Mouse (Mus musculus) lung, embryonic 16.5 days (tissue): ENCODE measurements around the gene Casc1. TPM values are rescaled to one million over a fixed set of nuclear protein-coding genes. Genes with fewer than 3 reads are reported as not detected.

Source experiments
- ATAC-seq: fragments of 200-750 bp; cut with Nextera tagmentation; 2 replicates; pipeline ENCODE4 v1.8.0; 2017; ENCODE audit warnings: low read depth, mild to moderate bottlenecking, moderate library complexity
- H3K27ac ChIP-seq: fragments of 300-500 bp; sonication (generic); 2 replicates; pipeline ENCODE4 v1.5.1; 2014; ENCODE audit warnings: mild to moderate bottlenecking, control low read depth, low read length
- H3K27me3 ChIP-seq: fragments of 300-500 bp; sonication (generic); 2 replicates; pipeline ENCODE4 v1.6.1; 2014; ENCODE audit warnings: low read depth, low read length, mixed read lengths; ENCODE audit not compliant: control insufficient read depth, insufficient read depth
- H3K36me3 ChIP-seq: fragments of 300-500 bp; sonication (generic); 2 replicates; pipeline ENCODE4 v1.6.1; 2014; ENCODE audit warnings: low read length; ENCODE audit not compliant: control insufficient read depth, insufficient read depth
- H3K4me1 ChIP-seq: fragments of 300-500 bp; sonication (generic); replicated peaks from 2 replicates; pipeline ENCODE4 v1.6.1; 2014; ENCODE audit warnings: low read length, mixed read lengths; ENCODE audit not compliant: control insufficient read depth, insufficient read depth
- H3K4me2 ChIP-seq: fragments of 300-500 bp; sonication (generic); 2 replicates; pipeline ENCODE4 v1.6.1; 2014; ENCODE audit warnings: low read depth, low read length, control low read depth
- H3K4me3 ChIP-seq: fragments of 300-500 bp; sonication (generic); 2 replicates; pipeline ENCODE4 v1.5.1; 2014; ENCODE audit warnings: mild to moderate bottlenecking, low read length, control low read depth
- H3K9ac ChIP-seq: fragments of 300-500 bp; sonication (generic); 2 replicates; pipeline ENCODE4 v1.6.1; 2014; ENCODE audit warnings: low read length, control low read depth
- H3K9me3 ChIP-seq: fragments of 300-500 bp; sonication (generic); 2 replicates; pipeline ENCODE4 v1.6.1; 2016; ENCODE audit warnings: low read length; ENCODE audit not compliant: control insufficient read depth
- WGBS: fragments of 180-500 bp; shearing (Covaris S2); extraction: QIAGEN DNeasy Blood & Tissue Kit; methylation state at CpG from one replicate; pipeline ENCODE4 v1.1.7; 2014; 5-methylcytosine and 5-hydroxymethylcytosine counted together
- polyA plus RNA-seq: library from polyadenylated mRNA; unstranded; fragments of >200 nt; fragmentation: Nextera tagmentation; extraction: Ambion mirVana; gene quantifications from 2 replicates; pipeline ENCODE4 v1.2.1, GENCODE M21; 2015

Gene Casc1
- polyA plus RNA-seq, 1 experiment from 2014 or later, result 1.5 TPM

DNA sequence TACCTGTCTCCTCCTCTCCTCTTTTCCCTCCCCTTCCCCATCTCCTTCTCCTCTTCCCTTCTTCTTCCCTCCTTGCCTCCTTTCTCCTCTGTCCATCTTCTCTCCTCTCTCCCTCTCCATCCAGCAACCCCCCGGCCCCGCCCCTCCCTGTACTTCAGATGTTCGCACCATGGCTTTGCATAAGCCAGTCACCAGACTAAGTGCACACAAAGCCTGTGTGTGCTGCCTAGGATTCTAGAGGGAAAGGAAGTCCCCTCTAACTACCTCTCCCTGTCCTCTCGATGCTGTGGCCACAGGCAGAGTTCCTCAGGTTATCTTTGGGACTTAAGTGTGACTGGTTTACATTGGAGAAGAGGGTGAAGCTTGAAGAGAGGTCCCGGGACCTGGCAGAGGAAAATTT is 50.2 kb downstream of the Casc1 start:
- Histone ChIP-seq H3K4me1 (no peaks in the 10 kb centered on the region), H3K9me3 (no peaks in the 10 kb centered on the region; the same call in 1 of the 2 replicates), H3K27me3 (no peaks in the 10 kb centered on the region), H3K9ac (no peak overlapping the region), H3K27ac (no peak overlapping the region), H3K4me3 (no peak overlapping the region), H3K4me2 (no peak overlapping the region), H3K36me3 (no peaks in the 10 kb centered on the region)
- no peak for ATAC-seq
- 35% methylated on average over 5 of the region's 5 CpGs for WGBS

GRCm38 (mm10) chr6:145158619-145159018 is 52.2 kb downstream of the Casc1 start:
- H3K4me1 ChIP-seq, result no peaks in the 10 kb centered on the region
- no peaks in the 10 kb centered on the region for H3K27me3 ChIP-seq
- no peaks in the 10 kb centered on the region for H3K36me3 ChIP-seq
- H3K4me3 ChIP-seq, result no peak overlapping the region
- no peak for ATAC-seq
- H3K9me3 ChIP-seq, result no peaks in the 10 kb centered on the region
- no peak overlapping the region for H3K4me2 ChIP-seq
- H3K9ac ChIP-seq, result no peak overlapping the region
- WGBS, result 67% methylated on average over 4 of the region's 4 CpGs
- no peak overlapping the region for H3K27ac ChIP-seq

GRCm38 (mm10) chr6:145149054-145149453 is 61.8 kb downstream of the Casc1 start:
- no peak for ATAC-seq
- Histone ChIP-seq H3K36me3 (no peaks in the 10 kb centered on the region), H3K27me3 (no peaks in the 10 kb centered on the region), H3K27ac (no peak overlapping the region), H3K4me2 (no peak overlapping the region), H3K4me1 (no peaks in the 10 kb centered on the region), H3K9me3 (no peaks in the 10 kb centered on the region), H3K4me3 (no peak overlapping the region), H3K9ac (no peak overlapping the region)
- 24% methylated on average over 9 of the region's 9 CpGs for WGBS

GRCm38 (mm10) chr6:145147716-145148115 is 63.1 kb downstream of the Casc1 start:
- ATAC-seq, result no peak
- Histone ChIP-seq H3K27me3 (no peaks in the 10 kb centered on the region), H3K36me3 (no peaks in the 10 kb centered on the region), H3K4me1 (no peaks in the 10 kb centered on the region), H3K9me3 (no peaks in the 10 kb centered on the region), H3K27ac (no peak overlapping the region), H3K9ac (no peak overlapping the region), H3K4me2 (no peak overlapping the region), H3K4me3 (no peak overlapping the region)
- 60% methylated on average over 16 of the region's 16 CpGs for whole genome bisulfite sequencing

DNA sequence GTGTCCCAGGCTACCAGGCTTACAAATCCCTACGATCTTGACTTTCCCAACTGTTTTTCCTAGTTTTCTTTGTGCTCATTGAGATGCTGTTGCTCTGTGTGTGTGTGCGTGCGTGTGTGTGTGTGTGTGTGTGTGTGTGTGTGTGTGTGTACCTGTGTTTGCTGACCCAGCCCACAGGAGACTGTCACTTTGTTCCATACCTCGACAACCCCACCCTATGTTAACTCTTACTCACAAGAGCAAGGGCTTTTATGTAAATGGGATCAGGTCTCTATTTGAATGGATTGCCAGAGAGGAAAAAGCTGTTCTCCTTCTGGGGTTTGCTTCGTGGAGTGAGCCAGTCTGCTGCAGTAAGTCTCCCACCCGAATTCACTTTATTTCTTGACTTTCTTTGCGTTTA is 65.6 kb downstream of the Casc1 start:
- ATAC-seq, result no peak
- no peaks in the 10 kb centered on the region for H3K4me1 ChIP-seq
- no peak overlapping the region for H3K4me2 ChIP-seq
- H3K27ac ChIP-seq, result no peak overlapping the region
- H3K9me3 ChIP-seq, result no peaks in the 10 kb centered on the region
- 57% methylated on average over 7 of the region's 7 CpGs for WGBS
- H3K27me3 ChIP-seq, result no peaks in the 10 kb centered on the region
- no peaks in the 10 kb centered on the region for H3K36me3 ChIP-seq
- no peak overlapping the region for H3K9ac ChIP-seq
- H3K4me3 ChIP-seq, result no peak overlapping the region

DNA sequence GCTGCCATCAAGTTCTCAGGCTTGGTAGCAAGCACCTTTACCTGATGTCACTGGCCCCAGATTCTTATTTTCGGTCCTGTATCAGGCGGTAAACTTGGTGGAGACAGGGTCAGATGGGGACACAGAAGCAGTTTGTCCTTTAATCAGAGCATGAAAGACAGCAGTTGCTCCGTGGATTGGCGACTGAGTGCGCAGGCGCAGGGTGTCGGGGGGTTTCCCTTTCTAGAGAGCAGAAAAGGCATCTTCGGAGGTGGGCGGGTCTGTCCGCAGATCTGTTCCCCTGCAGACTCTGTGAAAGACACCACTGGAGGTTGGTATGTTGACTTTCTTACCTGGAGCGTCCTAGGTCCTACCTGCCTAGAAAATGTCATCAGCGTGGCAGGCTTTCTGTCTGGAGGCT is 69.0 kb downstream of the Casc1 start:
- H3K4me3 ChIP-seq, result no peak overlapping the region
- no peaks in the 10 kb centered on the region for H3K9me3 ChIP-seq
- no peaks in the 10 kb centered on the region for H3K27me3 ChIP-seq
- H3K27ac ChIP-seq, result no peak overlapping the region
- H3K4me2 ChIP-seq, result no peak overlapping the region
- 80% methylated on average over 12 of the region's 12 CpGs for WGBS
- ATAC-seq, result no peak
- H3K4me1 ChIP-seq, result no peaks in the 10 kb centered on the region; the same call in 1 of the 2 replicates
- H3K9ac ChIP-seq, result no peak overlapping the region
- H3K36me3 ChIP-seq, result no peaks in the 10 kb centered on the region

- H3K9me3 ChIP-seq, result no peaks in the 10 kb centered on the region
- H3K9ac ChIP-seq, result no peak overlapping the region
- no peaks in the 10 kb centered on the region for H3K36me3 ChIP-seq
- no peaks in the 10 kb centered on the region for H3K27me3 ChIP-seq
- H3K4me3 ChIP-seq, result no peak overlapping the region
- no peak overlapping the region; the same call in 1 of the 2 replicates for H3K27ac ChIP-seq
- WGBS, result 56% methylated on average over 11 of the region's 11 CpGs
- no peak overlapping the region for H3K4me2 ChIP-seq
- ATAC-seq, result no peak
- H3K4me1 ChIP-seq, result peaks cover 1% of the 10 kb centered on the region; the same call in 1 of the 2 replicates
These were observed 70.1 kb downstream of the Casc1 start for GRCm38 (mm10) chr6:145140706-145141105.

DNA sequence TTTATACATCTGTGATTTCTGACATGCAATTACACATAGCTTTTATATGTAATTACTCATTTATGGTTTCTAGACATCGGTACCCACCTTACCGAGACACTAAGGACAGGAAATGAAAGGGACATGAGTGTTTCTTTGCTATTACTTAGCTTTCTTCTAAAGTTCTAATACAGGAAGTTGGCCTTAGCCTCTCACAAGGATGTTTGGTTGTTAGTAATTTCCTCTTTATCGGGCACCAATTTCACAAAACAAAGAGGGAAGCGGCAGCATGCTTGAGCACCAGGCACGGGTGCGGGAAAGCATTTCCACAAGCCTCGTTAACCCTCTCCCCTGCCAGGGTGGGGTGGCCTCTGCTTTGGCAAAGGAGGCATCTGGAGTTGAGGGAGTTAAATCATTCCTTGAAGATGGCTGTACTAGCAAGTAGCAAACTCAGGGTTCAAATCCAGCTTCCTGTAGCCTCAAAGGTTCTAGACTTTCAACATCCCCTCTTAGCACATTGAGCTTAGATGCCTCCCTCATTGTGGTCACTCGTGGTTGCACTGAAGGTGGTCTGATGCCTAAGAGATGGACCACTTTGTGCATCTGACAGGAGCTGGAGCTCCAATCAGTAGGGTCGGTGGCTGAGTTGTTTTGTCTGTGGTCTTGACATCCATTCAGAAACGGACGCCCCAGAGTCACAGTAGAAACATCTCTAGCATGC is 70.9 kb downstream of the Casc1 start:
- H3K36me3 ChIP-seq, result no peaks in the 10 kb centered on the region
- no peak for ATAC-seq
- peak overlapping the region; percentile 34 for H3K27ac ChIP-seq
- WGBS, result 66% methylated on average over 11 of the region's 11 CpGs
- no peak overlapping the region for H3K9ac ChIP-seq
- no peak overlapping the region for H3K4me2 ChIP-seq
- no peak overlapping the region for H3K4me3 ChIP-seq
- H3K27me3 ChIP-seq, result no peaks in the 10 kb centered on the region
- H3K4me1 ChIP-seq, result peaks cover 3% of the 10 kb centered on the region; the same call in 1 of the 2 replicates
- H3K9me3 ChIP-seq, result no peaks in the 10 kb centered on the region

GRCm38 (mm10) chr6:145139236-145139635 is 71.6 kb downstream of the Casc1 start:
- Histone ChIP-seq H3K36me3 (no peaks in the 10 kb centered on the region), H3K4me3 (no peak overlapping the region), H3K4me2 (no peak overlapping the region), H3K9me3 (no peaks in the 10 kb centered on the region), H3K27ac (peak overlapping the region; percentile 16; the same call in 1 of the 2 replicates), H3K9ac (no peak overlapping the region), H3K4me1 (peaks cover 3% of the 10 kb centered on the region; the same call in 1 of the 2 replicates), H3K27me3 (no peaks in the 10 kb centered on the region)
- WGBS, result 79% methylated on average over 13 of the region's 13 CpGs
- ATAC-seq, result no peak
